Mouse (Mus musculus) adrenal gland, postnatal 4 days (tissue): ENCODE measurements at regions not wholly inside any gene's neighbourhood (a gene's known extent, or its start where the extent isn't known, plus 50 kb on each side); places are given as distances from the start of the nearest gene placed in this dataset.
A peak's percentile ranks its signal among the peaks of the same experiment; 100 is the strongest.

Experiments
- DNase-seq, 2 experiments: peaks; one replicate each; pipeline ENCODE4 v3.0.0; 2021 to 2022; ENCODE audit warnings: low spot score in 2 of 2, mixed read lengths in 2 of 2

DNA sequence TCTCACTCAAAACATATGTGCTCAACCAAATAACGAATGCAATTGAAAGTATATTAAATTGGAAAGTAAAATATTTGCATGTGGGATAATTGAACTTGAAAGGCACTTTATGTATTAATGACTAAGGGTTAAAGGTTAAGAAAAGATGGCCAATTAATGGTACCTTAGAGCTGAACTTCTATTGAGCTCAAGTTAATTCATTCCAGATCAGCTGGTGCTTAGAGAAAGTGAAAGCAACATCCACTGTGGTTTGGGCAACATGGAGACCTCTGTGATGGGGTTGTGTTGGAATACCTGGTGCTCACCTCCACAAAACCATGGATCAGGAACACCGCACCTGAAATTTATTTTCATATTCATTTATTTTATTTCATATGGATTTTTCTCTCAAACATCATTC is 612.5 kb upstream of the Intu start:
- DNase-seq, result no peak

DNA sequence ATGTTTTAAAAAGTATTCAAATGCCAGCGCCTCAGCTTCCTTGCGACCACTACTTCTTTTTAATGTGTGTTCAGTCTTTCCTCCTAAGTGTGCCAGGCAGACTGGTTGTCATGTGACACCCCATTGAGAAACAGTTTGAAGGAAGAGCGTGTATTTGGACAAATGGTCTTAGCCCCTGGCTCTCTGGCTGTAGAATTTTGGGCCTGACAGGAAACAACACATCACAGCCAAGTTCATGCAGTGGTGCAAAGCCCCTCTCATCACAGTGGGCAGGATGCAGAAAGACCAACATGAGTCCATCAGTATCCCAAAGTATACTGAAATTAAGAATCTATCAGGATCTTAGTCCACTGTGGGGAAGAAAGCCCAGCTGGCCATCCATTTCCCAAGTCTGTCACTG is 605.6 kb upstream of the Intu start:
- no peak for DNase-seq

DNA sequence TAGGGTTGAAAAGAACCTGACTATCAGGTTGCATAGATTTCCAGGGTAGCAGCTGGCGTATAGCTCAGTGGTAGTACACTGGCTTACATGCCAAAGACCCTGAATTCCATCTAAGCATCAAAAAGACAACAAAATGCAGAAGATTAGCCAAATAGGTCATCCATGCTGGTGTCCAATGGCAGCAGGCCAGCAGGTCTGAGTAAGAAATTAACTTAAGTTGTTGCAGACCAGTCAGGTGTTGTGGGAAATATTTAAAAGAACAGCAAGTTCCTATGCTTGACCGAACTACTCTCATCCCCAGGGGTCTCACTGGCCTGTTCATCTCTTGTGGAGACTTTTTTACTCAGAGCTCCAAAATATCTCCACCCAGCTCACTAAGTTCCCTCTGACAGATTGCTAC is 602.7 kb upstream of the Intu start:
- DNase-seq, result no peak

DNA sequence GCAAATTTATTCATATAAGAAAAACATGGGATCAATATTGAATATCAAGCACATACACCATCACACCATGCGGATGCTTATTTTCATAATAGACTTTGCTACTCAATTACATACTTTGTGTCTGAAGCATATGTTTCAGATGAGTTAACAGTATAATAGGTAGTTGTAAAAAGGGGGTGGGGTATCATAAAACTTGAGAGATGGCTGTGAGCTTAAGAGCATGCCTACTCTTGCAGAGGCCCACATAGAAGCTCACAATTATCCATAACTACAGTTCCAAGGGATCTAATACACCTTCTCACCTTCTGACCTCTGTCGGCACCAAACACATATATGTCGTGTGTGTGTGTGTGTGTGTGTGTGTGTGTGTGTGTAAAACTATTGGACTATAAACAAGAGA is 597.7 kb upstream of the Intu start:
- DNase-seq, result no peak

DNA sequence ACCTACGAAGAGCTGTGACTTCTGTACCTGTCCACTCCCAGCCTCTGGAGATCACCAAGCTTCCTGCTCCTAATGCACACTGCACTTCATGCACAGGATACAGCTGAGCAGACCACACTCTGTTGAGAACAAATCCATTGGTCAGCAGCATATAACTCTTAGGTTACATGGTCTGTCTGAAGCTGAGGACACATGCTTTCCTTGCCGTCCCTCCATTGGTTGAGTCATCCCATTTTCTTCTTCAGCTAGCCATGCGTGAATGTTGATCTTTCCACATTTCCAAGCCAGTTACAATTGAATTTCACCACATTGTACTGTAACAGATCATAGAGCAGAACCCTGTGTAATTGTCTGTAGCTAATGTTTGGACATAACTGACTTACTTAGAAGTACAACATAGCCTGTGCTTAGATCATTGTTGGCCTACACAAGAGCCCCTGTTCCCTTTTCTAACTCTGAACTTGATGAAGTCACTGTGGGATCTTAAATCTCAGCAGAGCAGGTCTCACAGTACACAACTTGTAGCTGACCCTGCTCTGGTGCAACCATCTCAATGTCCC is 593.3 kb upstream of the Intu start:
- no peak for DNase-seq

DNA sequence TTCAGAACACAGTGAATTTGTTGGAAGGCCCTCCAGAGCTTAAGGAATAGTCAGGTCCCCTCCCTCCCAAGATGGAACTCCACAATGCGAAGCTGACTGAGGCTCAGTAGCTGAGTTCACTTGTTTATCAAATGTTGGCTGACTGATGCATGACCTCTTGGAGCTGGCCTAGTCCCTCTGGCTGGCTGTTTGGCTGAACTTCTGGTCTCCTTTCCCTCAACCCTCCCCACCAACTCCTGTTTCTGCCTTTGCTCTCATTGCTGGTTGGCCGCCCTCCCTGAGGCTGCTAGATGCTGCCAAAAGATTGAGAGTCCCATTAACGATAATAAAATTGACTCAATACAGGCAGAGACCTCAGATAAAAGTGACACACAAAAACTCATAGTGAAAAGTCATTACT is 586.5 kb upstream of the Intu start:
- DNase-seq, result no peak

DNA sequence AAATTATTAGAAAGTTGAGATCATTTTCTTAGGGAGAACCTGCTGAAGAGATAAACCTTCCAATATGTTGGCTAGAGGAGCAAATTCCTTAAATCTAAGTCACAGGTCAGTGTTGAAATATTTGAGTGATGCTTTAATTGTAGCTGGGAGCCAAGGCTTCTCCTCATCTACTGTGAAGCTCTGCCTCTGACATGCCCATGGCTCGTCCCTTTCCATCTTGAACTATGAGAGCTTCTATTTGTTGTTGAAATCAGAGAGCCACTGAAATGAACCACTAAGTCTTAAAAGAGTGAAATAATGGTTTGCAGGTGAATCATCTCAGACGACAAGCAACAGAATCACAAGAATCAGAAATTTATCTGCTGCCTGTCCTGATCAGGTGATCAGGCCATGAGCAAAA is 579.0 kb upstream of the Intu start:
- no peak for DNase-seq

DNA sequence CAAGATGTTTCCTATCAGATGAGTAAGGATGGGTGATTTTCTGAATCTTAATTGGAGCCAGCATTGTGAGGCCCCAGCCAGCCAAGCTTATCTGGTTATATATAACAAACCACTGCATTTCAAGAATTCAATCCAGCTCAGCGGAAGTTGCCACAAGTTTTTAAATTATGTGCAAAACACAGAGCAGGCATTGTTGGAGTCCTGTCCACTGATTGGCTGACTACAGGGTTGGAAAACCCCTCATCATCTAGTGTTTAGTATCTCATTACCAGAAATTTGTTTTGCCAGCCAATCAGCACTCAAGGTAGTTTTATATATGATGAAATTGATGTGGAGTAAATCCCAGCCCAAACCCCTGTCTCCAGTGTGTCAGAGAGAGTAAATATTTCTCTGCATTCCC is 578.5 kb upstream of the Intu start:
- no peak for DNase-seq

DNA sequence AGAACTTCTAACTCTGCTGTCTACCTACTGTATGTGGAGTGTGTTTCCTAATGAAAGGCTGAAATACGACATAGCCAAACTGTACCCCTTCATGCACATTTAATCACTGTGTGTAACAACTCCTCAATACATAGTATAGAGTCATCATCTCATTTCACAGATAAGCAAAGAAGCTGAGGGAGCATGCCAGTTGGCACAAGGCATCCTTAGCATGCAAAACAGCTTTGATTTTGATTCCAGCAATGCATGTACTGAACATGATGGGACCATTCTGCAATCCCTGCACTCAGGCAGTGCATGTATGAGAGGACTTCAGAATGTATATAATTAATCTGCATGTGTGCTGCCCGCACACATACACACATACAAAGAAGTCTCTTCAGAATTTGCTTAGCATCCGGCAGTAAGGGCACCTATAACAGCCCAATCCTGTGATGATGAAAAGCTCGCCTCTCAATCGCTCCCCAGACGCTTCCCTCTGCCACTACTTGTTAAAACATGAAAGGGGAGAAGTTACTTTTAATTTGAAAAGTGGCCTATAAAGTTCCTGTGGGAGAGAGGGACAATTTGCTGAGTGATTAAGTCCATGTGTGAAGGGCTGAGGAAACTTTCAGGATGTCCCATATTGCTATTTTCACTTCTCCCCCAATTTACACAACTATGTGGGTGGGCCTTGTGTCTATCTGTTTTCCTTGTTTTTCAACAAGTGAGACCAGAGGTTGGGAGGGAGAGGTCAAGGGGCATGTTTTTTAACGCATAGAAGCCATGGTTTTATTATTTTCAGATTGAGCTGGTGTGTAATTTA is 569.0 kb upstream of the Intu start:
- no peak for DNase-seq

DNA sequence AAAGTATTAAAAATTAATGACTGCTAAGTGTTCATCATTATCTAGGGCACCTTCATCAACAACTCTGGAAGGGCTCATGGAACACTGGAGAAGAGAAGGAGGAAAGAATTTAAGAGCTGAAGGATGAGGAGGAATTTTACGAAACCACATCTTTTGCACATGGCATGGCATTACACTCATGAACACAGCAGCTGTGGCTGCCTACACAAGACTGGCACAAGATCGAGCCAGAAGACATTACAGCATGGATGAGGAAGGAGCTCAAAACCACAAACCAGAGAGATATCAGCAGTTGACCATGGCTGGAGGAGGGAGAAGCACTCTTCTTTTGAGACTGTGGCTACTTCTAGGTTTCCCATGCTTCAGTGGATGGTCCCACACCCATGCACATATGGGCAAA is 565.7 kb upstream of the Intu start:
- DNase-seq, result no peak

DNA sequence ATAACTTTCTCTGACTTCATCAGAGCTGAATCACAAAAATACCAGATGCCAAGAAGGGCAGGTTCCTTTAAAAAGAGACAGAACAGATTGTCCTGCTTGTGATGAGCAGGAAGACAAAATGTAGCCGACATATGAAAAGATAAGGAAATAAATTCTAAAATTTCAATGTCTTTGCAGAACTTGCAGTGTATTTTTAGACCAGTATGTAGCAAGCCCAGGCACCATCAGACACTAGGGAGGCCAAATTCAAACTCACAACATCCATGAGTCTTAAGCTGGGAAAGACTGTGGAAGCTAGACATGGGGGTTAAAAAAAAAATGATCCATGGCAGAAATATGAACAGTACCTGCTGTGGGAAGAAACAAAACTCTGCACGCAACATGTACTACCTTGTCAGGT is 564.7 kb upstream of the Intu start:
- no peak for DNase-seq

DNA sequence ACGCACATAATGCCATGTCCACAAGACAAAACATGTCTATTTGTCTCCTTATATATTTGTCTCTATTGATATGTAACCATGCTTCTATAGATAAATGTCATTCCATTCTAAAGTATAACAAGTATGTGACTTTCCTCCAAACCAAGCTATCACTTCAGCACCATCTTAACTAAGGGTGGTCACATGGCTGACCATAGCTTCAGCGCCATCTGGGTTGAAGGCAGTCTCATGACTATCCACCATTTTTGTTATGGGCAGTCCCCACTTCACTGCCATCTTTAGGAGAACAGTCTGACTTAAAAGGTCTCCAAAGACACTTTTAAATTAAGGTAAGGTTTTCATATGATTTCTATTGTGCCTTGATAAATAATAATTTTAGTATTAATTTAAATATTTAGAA is 554.1 kb upstream of the Intu start:
- no peak for DNase-seq

DNA sequence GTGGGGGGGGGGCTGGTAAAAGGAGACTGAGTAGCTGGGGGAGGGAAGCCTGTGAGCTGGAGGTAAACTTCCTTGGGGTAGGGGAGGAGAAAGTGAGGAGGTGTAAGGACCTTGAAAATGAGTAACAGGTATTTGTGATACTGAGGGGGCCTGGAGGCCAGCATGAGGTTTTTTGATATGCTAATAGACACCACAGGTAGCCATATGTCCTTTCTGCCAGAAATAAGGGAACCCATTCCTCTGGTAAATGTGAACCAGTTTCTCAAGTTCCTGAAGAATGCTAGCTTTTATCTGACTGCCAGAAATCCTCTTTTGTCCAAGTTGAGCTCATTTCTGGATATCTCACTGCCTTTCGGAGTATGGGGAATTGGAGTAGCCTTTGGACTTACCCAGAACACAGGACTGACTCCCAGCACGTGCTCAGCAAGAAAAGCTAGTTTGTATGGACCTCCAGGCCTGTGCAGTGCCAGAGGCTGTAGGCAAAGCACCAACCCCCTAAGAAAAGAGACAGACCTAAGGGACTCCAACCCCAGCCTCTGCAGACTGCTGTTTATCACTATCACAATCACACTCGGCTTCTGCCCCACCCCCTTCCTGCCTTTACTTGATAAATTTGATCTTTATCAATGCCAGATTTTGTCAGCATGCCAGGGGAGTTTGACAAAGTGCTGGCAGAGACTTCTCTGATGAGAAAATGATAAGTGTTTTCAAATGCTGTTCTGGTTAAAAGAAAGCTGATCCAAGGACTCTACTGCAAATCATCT is 552.0 kb upstream of the Intu start:
- DNase-seq, result no peak

DNA sequence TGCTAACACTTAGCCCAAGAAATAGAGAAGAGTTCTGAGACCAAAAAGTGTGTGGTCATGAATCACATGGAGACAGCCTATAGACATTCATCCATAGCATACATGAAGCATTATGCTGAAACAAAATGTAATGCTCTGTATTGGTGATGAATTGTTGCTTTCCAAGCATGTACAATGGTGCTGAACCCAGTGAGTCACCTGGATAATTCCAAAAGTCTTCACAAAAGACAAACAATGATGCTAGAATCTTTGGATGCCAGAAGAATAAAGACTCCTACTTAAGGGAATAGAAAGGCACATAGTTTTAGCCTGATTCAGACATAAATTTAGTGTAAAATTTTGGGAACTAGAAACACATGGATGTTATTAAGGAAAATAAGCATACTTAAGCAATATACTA is 548.4 kb upstream of the Intu start:
- no peak for DNase-seq

DNA sequence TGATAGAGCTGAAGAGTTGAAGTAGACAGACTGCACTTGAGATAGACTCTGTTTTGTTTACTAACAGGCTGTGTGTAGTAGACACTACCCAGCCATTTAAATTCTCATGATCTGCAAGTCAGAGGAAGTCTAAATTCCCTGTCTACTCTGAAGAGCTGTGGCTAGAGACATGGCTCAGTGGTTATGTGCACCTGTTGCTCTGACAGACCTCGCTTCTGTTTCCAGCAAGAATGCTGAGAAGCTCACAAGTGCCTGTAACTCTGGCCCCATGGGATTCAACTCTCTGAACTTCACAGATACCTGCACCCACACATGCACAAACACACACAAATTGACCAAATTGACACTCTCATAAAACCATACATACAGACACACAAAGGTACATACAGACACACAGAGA is 543.4 kb upstream of the Intu start:
- DNase-seq, result no peak

DNA sequence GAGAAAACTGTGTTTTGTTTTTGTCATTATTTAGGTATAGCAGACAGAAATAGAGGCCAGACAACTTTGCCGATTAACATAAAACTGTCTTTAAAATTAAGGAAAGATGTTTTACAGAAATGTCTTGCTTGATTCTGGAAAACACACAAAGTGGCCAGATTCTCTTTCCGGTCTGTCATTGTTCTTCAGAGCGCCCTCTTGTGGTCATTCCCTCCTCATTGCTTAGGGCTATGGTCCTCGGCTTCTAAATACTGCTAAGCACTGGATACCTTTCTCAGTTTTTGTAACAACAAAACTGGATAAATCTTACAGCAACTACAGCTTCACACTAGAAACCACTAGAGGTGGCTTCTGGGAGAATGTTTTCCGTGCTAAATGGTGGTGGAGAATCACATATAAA is 532.5 kb upstream of the Intu start:
- peak in 1 of 2 experiments; percentile 22 for DNase-seq

DNA sequence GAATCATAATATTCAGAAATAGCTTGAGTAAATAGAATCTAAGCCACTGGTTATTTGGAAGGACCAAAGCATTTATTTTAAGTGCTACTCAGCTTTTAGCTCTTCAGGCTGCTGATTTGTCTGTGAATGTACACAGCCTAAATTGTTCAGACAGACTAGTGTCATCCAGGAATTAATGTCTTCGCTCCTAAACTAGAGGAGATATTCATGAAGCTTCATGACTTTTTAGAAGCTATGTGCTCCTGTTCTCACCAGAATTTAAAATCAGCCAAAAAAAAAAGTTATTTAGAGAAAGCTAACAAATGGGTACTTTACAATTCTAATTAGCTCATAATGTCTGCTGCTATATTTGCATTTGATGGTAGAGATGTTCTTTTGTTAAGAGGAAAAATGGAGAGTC is 531.2 kb upstream of the Intu start:
- DNase-seq, result no peak

DNA sequence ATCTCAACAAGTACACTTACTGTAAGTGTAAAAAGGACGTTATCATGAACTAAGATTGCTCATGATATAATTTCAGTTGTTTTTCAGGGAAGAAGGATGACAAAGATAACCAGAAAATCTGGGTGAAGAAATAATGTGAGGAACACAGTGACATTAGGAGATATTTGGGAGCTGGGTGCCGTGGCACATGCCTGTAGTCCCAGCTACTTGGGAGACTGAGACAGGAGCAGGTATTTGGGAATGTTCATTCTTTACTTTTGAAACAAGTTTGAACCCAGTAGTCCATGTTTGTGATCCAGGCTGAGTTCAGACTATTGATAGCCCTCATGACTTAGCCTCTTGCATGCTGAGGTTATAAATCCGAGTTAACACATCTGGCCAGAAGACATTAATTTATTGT is 528.2 kb upstream of the Intu start:
- no peak for DNase-seq

DNA sequence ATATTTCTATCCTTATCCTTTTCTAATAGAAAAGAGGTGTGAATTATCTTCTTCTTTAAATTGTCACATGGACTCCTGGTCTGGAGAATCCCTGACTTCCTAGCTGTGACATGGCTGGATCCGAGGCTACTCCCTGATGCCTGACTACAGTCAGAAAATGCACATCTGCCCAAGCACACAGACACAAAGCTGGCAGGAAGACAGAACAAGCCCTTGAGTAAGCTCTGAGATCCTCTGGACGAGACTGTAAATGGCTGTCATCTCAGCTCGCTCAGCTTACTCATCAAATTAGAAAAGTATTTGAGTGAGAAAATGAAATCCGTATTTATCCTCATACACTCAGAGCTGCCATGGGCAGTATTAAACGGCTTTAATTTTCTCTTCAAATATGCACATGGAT is 521.0 kb upstream of the Intu start:
- no peak for DNase-seq

DNA sequence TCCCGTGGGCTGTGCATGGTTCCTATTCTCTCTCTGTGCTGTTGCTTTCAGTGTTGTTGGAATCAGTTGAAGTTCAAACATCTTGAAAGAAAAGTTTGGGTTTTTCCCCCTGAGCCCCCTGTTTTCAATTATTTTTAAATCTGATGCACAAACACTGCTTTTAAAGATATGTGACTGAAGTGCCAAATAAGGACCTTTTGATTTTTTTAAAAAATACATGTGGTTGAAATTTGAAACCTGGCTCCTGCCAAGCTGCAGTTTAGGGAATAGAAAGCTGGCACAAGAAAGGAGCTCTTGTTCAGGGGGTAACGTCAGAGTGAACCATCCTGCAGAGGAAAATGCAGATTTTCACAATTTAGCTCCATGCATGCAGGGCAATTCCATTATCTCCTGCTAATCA is 509.4 kb upstream of the Intu start:
- no peak for DNase-seq

DNA sequence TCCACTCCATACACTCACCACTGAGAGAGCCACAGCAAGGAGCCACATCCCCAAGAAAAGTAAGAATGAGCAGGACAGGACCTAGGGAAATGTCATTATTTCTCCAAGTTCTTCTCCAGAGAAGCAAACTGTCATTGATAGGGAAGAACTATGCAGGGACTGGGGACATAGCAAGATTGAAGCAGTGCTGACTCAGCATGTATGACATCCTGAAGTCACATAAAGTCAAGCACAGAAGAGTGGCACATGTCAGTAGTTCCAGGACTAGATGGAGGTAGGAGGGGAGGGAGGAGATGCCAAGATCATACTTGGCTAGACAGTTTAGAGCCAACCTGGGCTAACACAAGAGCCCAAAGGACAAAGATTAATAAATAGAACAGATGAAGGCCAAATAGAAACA is 503.4 kb upstream of the Intu start:
- DNase-seq, result no peak

DNA sequence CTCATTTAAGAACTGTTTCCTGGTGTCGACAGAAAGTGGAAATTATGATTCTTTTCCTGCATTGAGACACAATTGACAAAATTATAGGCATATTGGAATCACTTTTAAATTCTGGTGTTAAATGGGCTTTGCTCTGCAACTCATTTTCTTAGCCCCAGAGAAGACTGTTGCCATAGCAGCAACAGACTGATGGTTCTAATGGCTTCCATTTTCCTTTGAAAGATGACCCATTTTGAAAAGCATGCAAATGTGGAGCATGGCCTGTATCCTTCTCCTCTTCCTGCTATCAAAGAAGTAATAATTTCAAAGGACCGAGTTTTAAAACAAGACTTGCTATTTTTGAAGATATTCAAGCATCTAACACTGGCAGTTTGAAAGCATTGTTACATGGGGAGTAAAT is 494.9 kb upstream of the Intu start:
- no peak for DNase-seq

DNA sequence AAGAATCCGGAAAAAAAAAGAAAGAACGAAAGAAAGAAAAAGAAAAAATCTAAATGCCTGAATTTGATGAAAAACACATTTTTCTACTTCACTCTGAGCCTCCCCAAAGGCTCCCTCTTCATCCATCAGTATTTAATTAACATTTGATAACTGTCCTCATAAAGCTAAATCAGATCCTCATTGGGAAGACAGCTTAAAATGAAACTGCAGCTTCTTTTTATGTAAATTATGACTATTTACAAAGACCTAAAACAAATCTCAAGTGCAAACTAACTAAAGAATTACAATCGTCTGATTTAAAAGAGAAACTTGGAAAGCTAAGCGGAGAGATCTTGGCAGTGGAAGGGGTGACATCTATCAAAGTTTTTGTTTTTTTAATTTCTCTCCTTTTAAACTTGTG is 481.4 kb upstream of the Intu start:
- no peak for DNase-seq
